Mouse (Mus musculus): ENCODE results near the gene Map2k6.

Gene Map2k6

GRCm38 (mm10) chr11:110398553-110399239 is at the start of gene Map2k6:
Map2k6 (plus strand) TSS chr11:110399122.
- peak; percentile 92 for DNase-seq (ENCODE audit: low read depth, low spot score)

- DNase-seq (ENCODE audit: low read depth, low spot score) = peak; percentile 38
Measured at GRCm38 (mm10) chr11:110354261-110354660, 44.7 kb upstream of the Map2k6 start.

GRCm38 (mm10) chr11:110355131-110355530 is 43.8 kb upstream of the Map2k6 start:
- peak; percentile 80 for DNase-seq (ENCODE audit: low read depth, low spot score)

GRCm38 (mm10) chr11:110357756-110358551 is 41.0 kb upstream of the Map2k6 start:
- peak; percentile 72 for DNase-seq (ENCODE audit: low read depth, low spot score)

- DNase-seq (ENCODE audit: low read depth, low spot score) = peak; percentile 70
Measured at GRCm38 (mm10) chr11:110365016-110365415, 33.9 kb upstream of the Map2k6 start.

- peak; percentile 65 for DNase-seq (ENCODE audit: low read depth, low spot score)
Measured at GRCm38 (mm10) chr11:110366902-110367301, 32.0 kb upstream of the Map2k6 start.

GRCm38 (mm10) chr11:110367638-110368037 is 31.3 kb upstream of the Map2k6 start:
- DNase-seq (ENCODE audit: low read depth, low spot score) = no peak

GRCm38 (mm10) chr11:110369312-110370019 is 29.5 kb upstream of the Map2k6 start:
- peak; percentile 26 for DNase-seq (ENCODE audit: low read depth, low spot score)

- DNase-seq (ENCODE audit: low read depth, low spot score) = peak; percentile 52
Measured at GRCm38 (mm10) chr11:110371827-110372226, 27.1 kb upstream of the Map2k6 start.

GRCm38 (mm10) chr11:110372266-110372954 is 26.5 kb upstream of the Map2k6 start:
- no peak for DNase-seq (ENCODE audit: low read depth, low spot score)

GRCm38 (mm10) chr11:110374036-110374435 is 24.9 kb upstream of the Map2k6 start:
- DNase-seq (ENCODE audit: low read depth, low spot score) = no peak

GRCm38 (mm10) chr11:110379661-110380309 is 19.1 kb upstream of the Map2k6 start:
- peak; percentile 74 for DNase-seq (ENCODE audit: low read depth, low spot score)

- no peak for DNase-seq (ENCODE audit: low read depth, low spot score)
Measured at GRCm38 (mm10) chr11:110380310-110380668, 18.6 kb upstream of the Map2k6 start.

- no peak for DNase-seq (ENCODE audit: low read depth, low spot score)
Measured at GRCm38 (mm10) chr11:110385487-110385886, 13.4 kb upstream of the Map2k6 start.

GRCm38 (mm10) chr11:110392763-110393162 is 6.2 kb upstream of the Map2k6 start:
- DNase-seq (ENCODE audit: low read depth, low spot score) = no peak

- no peak for DNase-seq (ENCODE audit: low read depth, low spot score)
Measured at GRCm38 (mm10) chr11:110394788-110395452, 4.0 kb upstream of the Map2k6 start.

- DNase-seq (ENCODE audit: low read depth, low spot score) = no peak
Measured at GRCm38 (mm10) chr11:110396085-110396484, 2.8 kb upstream of the Map2k6 start.

GRCm38 (mm10) chr11:110399240-110400150 is 573 bp downstream of the Map2k6 start:
- no peak for DNase-seq (ENCODE audit: low read depth, low spot score)

GRCm38 (mm10) chr11:110400283-110400682 is 1.4 kb downstream of the Map2k6 start:
- no peak for DNase-seq (ENCODE audit: low read depth, low spot score)

GRCm38 (mm10) chr11:110402671-110403070 is 3.7 kb downstream of the Map2k6 start:
- no peak for DNase-seq (ENCODE audit: low read depth, low spot score)
